22 mouse cellular contexts compared by ENCODE assay signal in genomic region chr2:170078041-170078440, GRCm38 (mm10).
A peak's percentile ranks its signal among the peaks of the same experiment; 100 is the strongest.
DNase-seq lines count a peak whose midpoint lies in the region; ATAC-seq lines count a peak whose summit lies in the region.
"Had no signal": no experiment of that assay in that cellular context is flagged by ENCODE, and none has a peak within 500 bp of the region (broad histone marks: within the 10 kb centered on the region; RNA-seq: fewer than 3 reads in every experiment).

No protein-coding gene starts in this region.

- H3K27me3 ChIP-seq in heart, embryonic 12.5 days (replicated peaks) = no peaks in the 10 kb centered on the region
- no peaks in the 10 kb centered on the region for H3K27me3 ChIP-seq in lung, embryonic 16.5 days (ENCODE audit: control insufficient read depth, insufficient read depth, low read depth, low read length)
- H3K27me3 ChIP-seq: embryonic facial prominence, embryonic 12.5 days; embryonic facial prominence, embryonic 15.5 days; heart, embryonic 13.5 days had no signal

- DNase-seq in heart, adult 11 months = peak; percentile 71
- DNase-seq in lung, adult 18-20 months = no peak
- DNase-seq in retina, embryonic 14.5 days (ENCODE audit: low spot score) = peak; percentile 16
- DNase-seq in frontal cortex, adult 2 months (ENCODE audit: extremely low spot score in 1 of 2, low spot score in 1 of 2) = no peak
- DNase-seq: B cell, adult 2 months; cerebellum, adult 18-20 months; cerebellum, adult 9-10 months; forebrain, postnatal 0 days; gastrocnemius, postnatal 36 days; heart, adult 18-20 months; heart, postnatal 14 days had no signal

- no peak for ATAC-seq in heart, embryonic 12.5 days (ENCODE audit: insufficient number of reproducible peaks, low FRiP score)
- 0 out of 2 replicates have a peak, but pooled peaks have one; percentile 41 for ATAC-seq in lung, embryonic 16.5 days (ENCODE audit: low read depth)
- ATAC-seq: forebrain, embryonic 14.5 days; forebrain, postnatal 0 days; hindbrain, postnatal 0 days; inflammation-experienced regulatory T-cells, adult 6 months; Patski had no signal

- no peak overlapping the region for H3K4me2 ChIP-seq in heart, embryonic 12.5 days
- H3K4me2 ChIP-seq in lung, embryonic 16.5 days (ENCODE audit: low read depth, low read length) = no peak overlapping the region
- H3K4me2 ChIP-seq: embryonic facial prominence, embryonic 12.5 days; embryonic facial prominence, embryonic 15.5 days; heart, embryonic 13.5 days; hindbrain, embryonic 14.5 days had no signal

- no peak overlapping the region for H3K9ac ChIP-seq in heart, embryonic 12.5 days
- no peak overlapping the region for H3K9ac ChIP-seq in lung, embryonic 16.5 days (ENCODE audit: low read length)
- H3K9ac ChIP-seq: embryonic facial prominence, embryonic 12.5 days; embryonic facial prominence, embryonic 15.5 days; forebrain, postnatal 0 days; heart, embryonic 13.5 days; hindbrain, embryonic 14.5 days had no signal

- no peaks in the 10 kb centered on the region for H3K9me3 ChIP-seq in heart, embryonic 12.5 days (replicated peaks)
- H3K9me3 ChIP-seq in lung, embryonic 16.5 days (ENCODE audit: control insufficient read depth, low read length) = no peaks in the 10 kb centered on the region
- H3K9me3 ChIP-seq: embryonic facial prominence, embryonic 12.5 days; embryonic facial prominence, embryonic 15.5 days; heart, embryonic 13.5 days had no signal

- H3K27ac ChIP-seq in heart, embryonic 12.5 days (ENCODE audit: poor library complexity, severe bottlenecking) = no peak overlapping the region
- no peak overlapping the region for H3K27ac ChIP-seq in lung, embryonic 16.5 days (ENCODE audit: low read length)
- H3K27ac ChIP-seq: embryonic facial prominence, embryonic 12.5 days; embryonic facial prominence, embryonic 15.5 days; heart, embryonic 13.5 days; hindbrain, embryonic 14.5 days; hindbrain, postnatal 0 days had no signal

- no peaks in the 10 kb centered on the region for H3K4me1 ChIP-seq in heart, embryonic 12.5 days (replicated peaks)
- H3K4me1 ChIP-seq in lung, embryonic 16.5 days (replicated peaks; ENCODE audit: control insufficient read depth, insufficient read depth, low read length) = peaks cover 6% of the 10 kb centered on the region; the same call in 1 of the 2 replicates
- H3K4me1 ChIP-seq: heart, embryonic 13.5 days had no signal

- WGBS in heart, embryonic 12.5 days = 82% methylated on average over 10 of the region's 10 CpGs
- 53% methylated on average over 10 of the region's 10 CpGs for WGBS in lung, embryonic 16.5 days

- no peak overlapping the region for H3K4me3 ChIP-seq in heart, embryonic 12.5 days
- H3K4me3 ChIP-seq in lung, embryonic 16.5 days (ENCODE audit: low read length) = no peak overlapping the region
- H3K4me3 ChIP-seq: embryonic facial prominence, embryonic 12.5 days; embryonic facial prominence, embryonic 15.5 days; heart, embryonic 13.5 days had no signal

- no peaks in the 10 kb centered on the region for H3K36me3 ChIP-seq in heart, embryonic 12.5 days
- H3K36me3 ChIP-seq in lung, embryonic 16.5 days (ENCODE audit: control insufficient read depth, insufficient read depth, low read length) = no peaks in the 10 kb centered on the region
- H3K36me3 ChIP-seq: embryonic facial prominence, embryonic 12.5 days; embryonic facial prominence, embryonic 15.5 days; G1E; heart, embryonic 13.5 days had no signal

Comparison
In these comparisons a context has a peak if more than half of its experiments do, and no peak if none do; other contexts are left out.
1. DNase-seq: peak in heart, adult 11 months (single experiment) and retina, embryonic 14.5 days (single experiment); none in lung, adult 18-20 months (0 of 2) and frontal cortex, adult 2 months (0 of 2).